Mouse (Mus musculus) ovary, adult 2 months (tissue): ENCODE results near the gene Snn. TPM values are rescaled to one million over a fixed set of nuclear protein-coding genes. Genes with fewer than 3 reads are reported as not detected.

Experiments
- polyA plus RNA-seq: library from polyadenylated mRNA; depleted of rRNA; stranded (reverse); fragments of >200 nt; gene quantifications from 2 replicates; pipeline ENCODE4 v1.2.3, GENCODE M21; 2012; rRNA removed

Gene Snn
- 26.8 and 27.0 TPM in 2 replicates for polyA plus RNA-seq

GRCm38 (mm10) chr16:11060645-11061044, at the start of gene Snn:
Gene Snn, plus strand, starts transcription at chr16:11060945.

GRCm38 (mm10) chr16:11066029-11066832, 5.5 kb downstream of the Snn start, which contains the start of gene Litaf:
Gene Litaf, minus strand, starts transcription at chr16:11066157.

Other genes starting within 250 kb of the Snn start
- not detected in 2 replicates for gene Gm11172, start 248.0 kb upstream of the Snn start, polyA plus RNA-seq
- gene Rmi2, start 225.9 kb upstream of the Snn start, polyA plus RNA-seq: 7.8 and 8.7 TPM in 2 replicates
- gene Litaf, start 5.2 kb downstream of the Snn start, polyA plus RNA-seq: 339 and 412 TPM in 2 replicates
- gene Txndc11, start 73.7 kb downstream of the Snn start, polyA plus RNA-seq: 43.8 and 52.9 TPM in 2 replicates
- 27.6 and 29.7 TPM in 2 replicates for gene Zc3h7a, start 115.4 kb downstream of the Snn start, polyA plus RNA-seq
- 3.1 and 3.6 TPM in 2 replicates for gene Rsl1d1, start 142.4 kb downstream of the Snn start, polyA plus RNA-seq
- 55.8 and 71.0 TPM in 2 replicates for gene Gspt1, start 193.4 kb downstream of the Snn start, polyA plus RNA-seq